Mouse (Mus musculus) forebrain, embryonic 11.5 days (tissue): ENCODE results near the gene 4930503B20Rik. TPM values are rescaled to one million over a fixed set of nuclear protein-coding genes. Genes with fewer than 3 reads are reported as not detected.

Source experiments
- ATAC-seq: fragments of 200-750 bp; cut with Nextera tagmentation; replicated peaks from 2 replicates; pipeline ENCODE4 v1.8.0; 2017; ENCODE audit warnings: moderate TSS enrichment; ENCODE audit not compliant: low FRiP score
- DNase-seq: peaks from one replicate; pipeline ENCODE4 v3.0.0-alpha.2; 2017; ENCODE audit warnings: low spot score
- H3K27ac ChIP-seq: fragments of 300-500 bp; sonication (generic); 2 replicates; pipeline ENCODE4 v1.5.1; 2014; ENCODE audit warnings: low read depth, low read length
- H3K27me3 ChIP-seq: fragments of 300-500 bp; sonication (generic); 2 replicates; pipeline ENCODE4 v1.6.1; 2014; ENCODE audit warnings: mild to moderate bottlenecking, low read length, mixed read lengths; ENCODE audit not compliant: control insufficient read depth, insufficient read depth
- H3K36me3 ChIP-seq: fragments of 300-500 bp; sonication (generic); 2 replicates; pipeline ENCODE4 v1.6.1; 2014; ENCODE audit warnings: mild to moderate bottlenecking, low read length, moderate library complexity, mixed read lengths; ENCODE audit not compliant: control insufficient read depth, insufficient read depth
- H3K4me1 ChIP-seq: fragments of 300-500 bp; sonication (generic); replicated peaks from 2 replicates; pipeline ENCODE4 v1.6.1; 2014; ENCODE audit warnings: low read length, mixed read lengths; ENCODE audit not compliant: control insufficient read depth, insufficient read depth
- H3K4me2 ChIP-seq: fragments of 300-500 bp; sonication (generic); 2 replicates; pipeline ENCODE4 v1.6.1; 2014; ENCODE audit warnings: low read depth, mild to moderate bottlenecking, low read length, moderate library complexity, mixed read lengths; ENCODE audit not compliant: severe bottlenecking
- H3K4me3 ChIP-seq: fragments of 300-500 bp; sonication (generic); 2 replicates; pipeline ENCODE4 v1.5.1; 2014; ENCODE audit warnings: low read depth, low read length
- H3K9ac ChIP-seq: fragments of 300-500 bp; sonication (generic); 2 replicates; pipeline ENCODE4 v1.6.1; 2014; ENCODE audit warnings: low read length
- H3K9me3 ChIP-seq: fragments of 300-500 bp; sonication (generic); 2 replicates; pipeline ENCODE4 v1.6.1; 2016; ENCODE audit warnings: low read length, mixed read lengths; ENCODE audit not compliant: control insufficient read depth
- WGBS: fragments of 180-500 bp; shearing (Covaris S2); extraction: QIAGEN DNeasy Blood & Tissue Kit; methylation state at CpG from one replicate; pipeline ENCODE4 v1.1.7; 2014; 5-methylcytosine and 5-hydroxymethylcytosine counted together
- polyA plus RNA-seq: library from polyadenylated mRNA; unstranded; fragments of >200 nt; fragmentation: Nextera tagmentation; extraction: Ambion mirVana; gene quantifications from 2 replicates; pipeline ENCODE4 v1.2.1, GENCODE M21; 2014

Gene 4930503B20Rik
- polyA plus RNA-seq: not detected in 2 replicates

DNA sequence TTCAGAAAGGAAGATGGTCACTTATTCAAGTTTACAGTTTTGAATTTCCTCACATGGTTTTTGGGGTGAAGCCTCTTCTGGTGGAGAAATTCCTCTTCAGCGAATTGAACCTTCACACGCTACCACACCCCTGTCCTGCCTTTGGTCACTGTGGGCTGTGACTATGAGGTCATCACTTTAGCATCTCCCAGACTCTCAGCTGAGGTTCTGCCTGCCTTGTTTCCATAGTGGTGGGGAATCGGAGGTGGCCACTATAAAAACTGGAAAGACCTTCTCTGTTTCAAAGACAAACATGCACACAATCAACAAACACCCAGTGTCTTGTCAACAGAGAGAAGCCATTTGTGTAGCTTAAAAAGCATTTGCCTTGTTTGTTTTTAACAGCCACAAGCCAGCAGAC lies at the start of gene 4930503B20Rik:
TSS of gene 4930503B20Rik (minus strand) at position 101 of the 400 bp plus-strand sequence.
- Histone ChIP-seq H3K4me2 (no peak within 1 kb of the TSS), H3K27ac (no peak within 1 kb of the TSS), H3K9ac (no peak within 1 kb of the TSS), H3K4me1 (no peaks in the 10 kb centered on the region), H3K9me3 (no peaks in the 10 kb centered on the region), H3K27me3 (no peaks in the 10 kb centered on the region), H3K36me3 (no peaks in the 10 kb centered on the region), H3K4me3 (no peak within 1 kb of the TSS)
- DNase-seq (no peak), ATAC-seq (no peak)
- 87% methylated on average over 3 of the region's 3 CpGs for WGBS

DNA sequence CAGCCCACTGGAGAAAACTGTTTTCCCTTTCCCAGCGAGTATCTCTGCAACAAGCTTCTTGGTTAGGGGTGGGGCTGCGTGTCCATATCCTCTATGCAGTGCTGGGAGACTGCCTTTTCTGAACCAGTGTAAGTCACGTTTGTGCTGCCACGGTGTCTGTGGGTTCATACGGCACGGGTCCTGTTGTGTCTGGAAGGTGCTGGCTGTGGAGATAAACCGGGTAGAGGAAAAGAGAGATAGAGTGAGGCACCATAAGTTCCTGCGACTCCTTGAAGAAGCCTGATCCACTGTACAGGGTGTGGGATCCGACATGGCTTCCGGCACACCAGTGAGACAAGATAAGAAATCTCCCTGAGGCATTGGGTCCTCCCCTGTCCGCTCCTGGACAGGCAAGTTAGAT lies 48.9 kb upstream of the 4930503B20Rik start:
- Histone ChIP-seq H3K27ac (no peak overlapping the region), H3K4me1 (no peaks in the 10 kb centered on the region), H3K27me3 (no peaks in the 10 kb centered on the region), H3K4me2 (no peak overlapping the region), H3K9me3 (no peaks in the 10 kb centered on the region), H3K9ac (no peak overlapping the region), H3K4me3 (no peak overlapping the region), H3K36me3 (no peaks in the 10 kb centered on the region)
- ATAC-seq: no peak
- no peak for DNase-seq
- 90% methylated on average over 11 of the region's 11 CpGs for WGBS

DNA sequence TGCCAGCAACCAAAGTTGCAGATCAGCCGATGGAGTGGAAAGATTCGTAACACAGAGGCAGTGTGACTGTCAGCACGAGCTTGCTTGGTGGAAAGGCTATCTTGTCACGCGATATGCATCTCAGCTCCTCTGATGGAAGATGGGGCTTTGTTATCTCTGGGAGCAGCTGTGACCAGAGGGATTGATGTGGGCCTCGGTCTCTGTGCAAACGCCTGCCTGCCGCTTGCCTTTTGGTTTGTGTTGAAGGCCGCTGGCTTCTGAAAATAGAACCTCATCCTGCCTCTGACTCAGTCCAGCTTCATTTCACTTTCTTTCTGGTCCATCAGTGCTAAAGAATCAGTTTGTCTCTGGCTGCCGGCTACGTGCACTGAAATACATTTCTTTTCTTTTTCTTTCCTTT lies 47.9 kb upstream of the 4930503B20Rik start:
- DNase-seq: no peak
- Histone ChIP-seq H3K9ac (no peak overlapping the region), H3K4me3 (no peak overlapping the region), H3K36me3 (no peaks in the 10 kb centered on the region), H3K4me1 (no peaks in the 10 kb centered on the region), H3K4me2 (no peak overlapping the region), H3K27me3 (no peaks in the 10 kb centered on the region), H3K9me3 (no peaks in the 10 kb centered on the region), H3K27ac (no peak overlapping the region)
- WGBS: 74% methylated on average over 11 of the region's 11 CpGs
- ATAC-seq: no peak

GRCm38 (mm10) chr3:146692547-146692946 lies 41.4 kb upstream of the 4930503B20Rik start:
- Histone ChIP-seq H3K4me2 (no peak overlapping the region), H3K27ac (no peak overlapping the region), H3K9me3 (no peaks in the 10 kb centered on the region), H3K4me1 (no peaks in the 10 kb centered on the region), H3K4me3 (no peak overlapping the region), H3K9ac (no peak overlapping the region), H3K36me3 (no peaks in the 10 kb centered on the region), H3K27me3 (no peaks in the 10 kb centered on the region)
- ATAC-seq (no peak), DNase-seq (no peak)
- WGBS: 84% methylated on average over 5 of the region's 5 CpGs

GRCm38 (mm10) chr3:146687121-146687725 lies 36.1 kb upstream of the 4930503B20Rik start:
- no peak overlapping the region for H3K4me3 ChIP-seq
- no peak overlapping the region for H3K27ac ChIP-seq
- H3K4me2 ChIP-seq: no peak overlapping the region
- ATAC-seq (no peak), DNase-seq (no peak)
- H3K9me3 ChIP-seq: no peaks in the 10 kb centered on the region
- H3K4me1 ChIP-seq: no peaks in the 10 kb centered on the region
- no peak overlapping the region for H3K9ac ChIP-seq
- 77% methylated on average over 4 of the region's 4 CpGs for WGBS
- H3K27me3 ChIP-seq: no peaks in the 10 kb centered on the region
- no peaks in the 10 kb centered on the region for H3K36me3 ChIP-seq

- no peak overlapping the region for H3K4me2 ChIP-seq
- H3K27ac ChIP-seq: no peak overlapping the region
- WGBS: 92% methylated on average over 8 of the region's 8 CpGs
- DNase-seq (no peak), ATAC-seq (no peak)
- no peaks in the 10 kb centered on the region for H3K9me3 ChIP-seq
- H3K36me3 ChIP-seq: no peaks in the 10 kb centered on the region
- no peak overlapping the region for H3K4me3 ChIP-seq
- no peaks in the 10 kb centered on the region for H3K4me1 ChIP-seq
- no peaks in the 10 kb centered on the region for H3K27me3 ChIP-seq
- no peak overlapping the region for H3K9ac ChIP-seq
Observed at GRCm38 (mm10) chr3:146686428-146686827, 35.3 kb upstream of the 4930503B20Rik start.

DNA sequence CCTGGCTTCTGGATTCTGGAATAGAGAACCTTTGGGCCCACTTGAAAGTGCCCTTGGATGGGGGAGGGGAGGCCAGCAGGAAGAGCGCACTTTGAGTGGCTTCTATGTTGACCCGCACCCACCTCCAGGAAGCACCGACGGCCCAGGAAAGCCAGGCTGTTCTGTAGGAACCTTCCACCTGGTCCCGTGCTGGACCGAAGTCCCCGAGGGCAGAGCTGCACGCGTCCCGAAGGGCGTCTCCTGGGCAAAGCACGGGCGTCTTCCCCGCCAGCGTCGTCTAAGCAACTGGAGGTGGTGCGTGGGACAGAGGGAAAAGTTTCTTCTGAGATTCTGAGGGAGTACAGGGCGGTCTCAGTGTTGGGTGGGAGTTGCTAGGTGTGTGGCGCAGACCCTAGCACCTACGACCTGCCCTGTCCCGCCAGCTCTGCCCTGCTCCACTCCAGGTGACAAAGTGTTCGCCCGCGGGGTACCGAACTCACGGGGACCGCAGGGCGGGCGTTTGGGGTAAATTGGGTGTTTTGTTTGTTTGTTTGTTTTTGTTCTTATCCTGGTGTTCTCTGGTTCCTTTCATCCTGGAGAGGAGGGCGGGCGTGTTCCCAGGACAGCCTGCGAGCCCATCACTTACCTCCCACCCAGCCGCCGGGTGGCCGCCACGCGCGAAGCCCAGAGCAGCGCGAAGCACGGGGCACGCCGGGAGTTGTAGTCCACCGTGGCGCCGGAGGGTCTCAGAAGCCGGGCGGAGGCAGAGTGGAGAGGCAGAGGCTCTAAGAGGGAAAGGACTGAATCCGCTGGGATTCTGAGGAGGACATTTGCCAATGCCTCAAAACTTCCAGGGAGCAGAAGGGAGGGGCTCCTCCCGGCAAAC lies 33.9 kb upstream of the 4930503B20Rik start, which contains the start of gene Samd13:
TSS of gene Samd13 (minus strand) at position 782 of the 865 bp plus-strand sequence.
- DNase-seq (peak; percentile 90), ATAC-seq (peak; percentile 96)
- Histone ChIP-seq H3K4me1 (no peaks in the 10 kb centered on the region), H3K27me3 (no peaks in the 10 kb centered on the region), H3K9ac (peak within 1 kb of the TSS; percentile 65), H3K27ac (no peak within 1 kb of the TSS), H3K4me2 (peak within 1 kb of the TSS; percentile 89), H3K9me3 (no peaks in the 10 kb centered on the region), H3K36me3 (no peaks in the 10 kb centered on the region), H3K4me3 (peak within 1 kb of the TSS; percentile 41)
- WGBS: 4% methylated on average over 50 of the region's 50 CpGs

DNA sequence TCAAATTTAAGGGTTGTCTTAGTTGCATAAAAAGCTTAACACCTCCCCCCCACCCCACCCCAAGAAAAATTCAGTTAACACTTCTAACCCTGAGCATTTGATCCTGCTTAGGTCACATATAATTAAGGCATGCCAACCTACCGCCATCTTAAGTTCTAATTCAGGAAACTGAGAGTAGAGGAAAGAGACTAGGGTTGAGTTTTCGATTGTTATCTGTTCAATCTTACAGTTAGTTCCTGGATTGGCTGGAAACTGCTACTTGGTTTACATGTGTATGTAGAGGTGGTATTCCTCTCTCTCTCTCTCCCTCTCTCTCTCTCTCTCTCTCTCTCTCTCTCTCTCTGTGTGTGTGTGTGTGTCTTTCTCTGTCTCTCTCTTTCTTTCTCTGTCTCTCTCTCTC lies 32.0 kb upstream of the 4930503B20Rik start:
- Histone ChIP-seq H3K36me3 (no peaks in the 10 kb centered on the region), H3K27me3 (no peaks in the 10 kb centered on the region), H3K9ac (no peak overlapping the region), H3K4me2 (no peak overlapping the region), H3K4me3 (no peak overlapping the region), H3K27ac (no peak overlapping the region), H3K9me3 (no peaks in the 10 kb centered on the region), H3K4me1 (no peaks in the 10 kb centered on the region)
- WGBS: 73% methylated on average over 2 of the region's 2 CpGs
- no peak for ATAC-seq
- no peak for DNase-seq
